Mouse (Mus musculus) C2C12 (cell line): ENCODE measurements around the gene Nod1.

Source experiments
- CEBPB ChIP-seq: IDR thresholded peaks from one replicate; pipeline ENCODE4 v1.6.1; 2011; ENCODE audit warnings: low read depth, mild to moderate bottlenecking, control low read depth, moderate library complexity
- CTCF ChIP-seq: IDR thresholded peaks from one replicate; pipeline ENCODE4 v1.5.1; 2011; ENCODE audit not compliant: control insufficient read depth, insufficient read depth, insufficient read length
- FOSL1 ChIP-seq: IDR thresholded peaks from one replicate; pipeline ENCODE4 v1.8.0; 2011; ENCODE audit warnings: mild to moderate bottlenecking, low read length; ENCODE audit not compliant: poor library complexity, insufficient read depth, severe bottlenecking
- MAX ChIP-seq: IDR thresholded peaks from one replicate; pipeline ENCODE4 v1.6.1; 2011; ENCODE audit warnings: mild to moderate bottlenecking, control low read depth
- MYOD1 ChIP-seq: IDR thresholded peaks from one replicate; pipeline ENCODE4 v1.6.1; 2011; ENCODE audit warnings: low read depth; ENCODE audit not compliant: control insufficient read depth, insufficient read length
- USF1 ChIP-seq: IDR thresholded peaks from one replicate; pipeline ENCODE4 v1.6.1; 2011; ENCODE audit warnings: low read depth, mild to moderate bottlenecking, control low read depth, moderate library complexity

DNA sequence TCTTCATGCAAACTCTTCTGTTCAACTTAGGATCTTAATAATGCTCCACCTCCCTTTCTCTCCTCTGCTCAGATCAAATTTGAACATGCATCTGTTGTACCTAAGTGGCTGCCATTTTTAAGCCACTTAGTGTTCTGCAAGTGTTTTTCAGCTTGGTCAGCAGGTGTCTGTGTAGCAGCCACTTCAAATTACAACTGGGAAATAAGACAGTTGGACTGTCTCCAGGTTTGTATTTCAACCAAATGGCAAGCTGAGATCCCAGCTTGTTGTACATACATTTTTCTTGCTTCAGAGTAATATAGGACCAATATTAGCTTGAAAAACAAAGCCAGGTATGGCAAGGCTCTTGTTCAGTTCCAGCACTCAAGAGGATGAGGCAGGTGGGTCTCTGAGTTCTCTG, 93.9 kb downstream of the Nod1 start:
- TF ChIP-seq CTCF (no peak), MAX (no peak), CEBPB (no peak), USF1 (no peak), FOSL1 (no peak), MYOD1 (no peak)
